Mouse (Mus musculus): ENCODE results near the gene Fhad1. TPM values are rescaled to one million over a fixed set of nuclear protein-coding genes. Genes with fewer than 3 reads are reported as not detected.

Fhad1 gene
- polyA plus RNA-seq, 1 experiment from 2014 or later, result 1.2 TPM

GRCm38 (mm10) chr4:141992530-141993204, 22.2 kb downstream of the Fhad1 start:
- Histone ChIP-seq H3K27me3 (replicated peaks; ENCODE audit: control insufficient read depth, insufficient read depth, low read length) (no peaks in the 10 kb centered on the region), H3K9ac (ENCODE audit: low read depth, low read length) (no peak overlapping the region), H3K4me2 (replicated peaks; ENCODE audit: low read depth) (no peak overlapping the region), H3K27ac (ENCODE audit: low read depth, low read length) (no peak overlapping the region), H3K9me3 (ENCODE audit: control insufficient read depth) (no peaks in the 10 kb centered on the region), H3K36me3 (ENCODE audit: control insufficient read depth, insufficient read depth) (no peaks in the 10 kb centered on the region), H3K4me1 (replicated peaks; ENCODE audit: control insufficient read depth, insufficient read depth, low read length) (no peaks in the 10 kb centered on the region), H3K4me3 (ENCODE audit: low read depth, low read length) (no peak overlapping the region)
- 51% methylated on average over 14 of the region's 14 CpGs for WGBS
- peak; percentile 55 for ATAC-seq
- TF ChIP-seq CTCF (IDR thresholded peaks at IDR 0.05; ENCODE audit: low read depth), result no peak

- no peak overlapping the region for H3K4me3 ChIP-seq (ENCODE audit: low read depth, low read length)
- H3K27ac ChIP-seq (ENCODE audit: low read depth, low read length), result no peak overlapping the region
- H3K9ac ChIP-seq (ENCODE audit: low read depth, low read length), result no peak overlapping the region
- H3K9me3 ChIP-seq (ENCODE audit: control insufficient read depth), result no peaks in the 10 kb centered on the region
- H3K27me3 ChIP-seq (replicated peaks; ENCODE audit: control insufficient read depth, insufficient read depth, low read length), result no peaks in the 10 kb centered on the region
- ATAC-seq, result no peak
- no peak for TF ChIP-seq CTCF (IDR thresholded peaks at IDR 0.05; ENCODE audit: low read depth)
- no peaks in the 10 kb centered on the region for H3K4me1 ChIP-seq (replicated peaks; ENCODE audit: control insufficient read depth, insufficient read depth, low read length)
- no peak overlapping the region for H3K4me2 ChIP-seq (replicated peaks; ENCODE audit: low read depth)
- H3K36me3 ChIP-seq (ENCODE audit: control insufficient read depth, insufficient read depth), result no peaks in the 10 kb centered on the region
- WGBS, result 84% methylated on average over 1 of the region's 1 CpGs
Observed at GRCm38 (mm10) chr4:141988178-141988577, 26.7 kb downstream of the Fhad1 start.

- no peaks in the 10 kb centered on the region for H3K27me3 ChIP-seq (replicated peaks; ENCODE audit: control insufficient read depth, insufficient read depth, low read length)
- no peak for ATAC-seq
- 68% methylated on average over 3 of the region's 3 CpGs for WGBS
- H3K4me2 ChIP-seq (replicated peaks; ENCODE audit: low read depth), result no peak overlapping the region
- H3K36me3 ChIP-seq (ENCODE audit: control insufficient read depth, insufficient read depth), result no peaks in the 10 kb centered on the region
- no peak overlapping the region for H3K4me3 ChIP-seq (ENCODE audit: low read depth, low read length)
- H3K4me1 ChIP-seq (replicated peaks; ENCODE audit: control insufficient read depth, insufficient read depth, low read length), result no peaks in the 10 kb centered on the region; the same call in 1 of the 2 replicates
- H3K9me3 ChIP-seq (ENCODE audit: control insufficient read depth), result no peaks in the 10 kb centered on the region
- peak; percentile 50 for TF ChIP-seq CTCF (IDR thresholded peaks at IDR 0.05; ENCODE audit: low read depth)
- H3K9ac ChIP-seq (ENCODE audit: low read depth, low read length), result no peak overlapping the region
- H3K27ac ChIP-seq (ENCODE audit: low read depth, low read length), result no peak overlapping the region
Observed at GRCm38 (mm10) chr4:141983689-141984088, 31.2 kb downstream of the Fhad1 start.

GRCm38 (mm10) chr4:141981475-141981874, 33.4 kb downstream of the Fhad1 start:
- TF ChIP-seq CTCF (IDR thresholded peaks at IDR 0.05; ENCODE audit: low read depth), result no peak
- 0 out of 2 replicates have a peak, but pooled peaks have one; percentile 32 for ATAC-seq
- Histone ChIP-seq H3K4me3 (ENCODE audit: low read depth, low read length) (no peak overlapping the region), H3K36me3 (ENCODE audit: control insufficient read depth, insufficient read depth) (no peaks in the 10 kb centered on the region), H3K4me1 (replicated peaks; ENCODE audit: control insufficient read depth, insufficient read depth, low read length) (no peaks in the 10 kb centered on the region; the same call in 1 of the 2 replicates), H3K27ac (ENCODE audit: low read depth, low read length) (no peak overlapping the region), H3K9ac (ENCODE audit: low read depth, low read length) (no peak overlapping the region), H3K27me3 (replicated peaks; ENCODE audit: control insufficient read depth, insufficient read depth, low read length) (no peaks in the 10 kb centered on the region), H3K9me3 (ENCODE audit: control insufficient read depth) (no peaks in the 10 kb centered on the region), H3K4me2 (replicated peaks; ENCODE audit: low read depth) (no peak overlapping the region)
- 54% methylated on average over 3 of the region's 3 CpGs for WGBS

DNA sequence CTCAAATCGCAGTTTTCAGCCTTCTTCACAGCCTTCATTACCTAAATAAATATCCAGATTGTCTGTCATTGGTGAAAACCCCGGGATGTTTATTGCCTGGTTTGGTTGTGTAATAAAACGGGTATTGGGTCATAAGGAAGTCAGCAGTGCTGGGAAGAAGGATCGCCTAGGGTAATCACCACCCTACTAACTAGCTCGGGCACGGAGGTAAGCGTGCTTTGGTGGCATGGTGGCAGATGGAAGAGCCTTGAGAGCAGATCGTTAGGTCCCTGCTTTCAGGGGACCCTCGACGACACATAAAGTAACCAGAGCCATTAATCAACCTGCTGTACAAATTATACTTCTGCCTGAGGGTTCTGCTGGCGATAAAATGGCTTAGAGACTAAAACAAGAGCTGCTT, 36.3 kb downstream of the Fhad1 start:
- H3K9ac ChIP-seq (ENCODE audit: low read depth, low read length), result no peak overlapping the region
- 0 out of 2 replicates have a peak overlapping the region, but pooled peaks have one; percentile 1 for H3K4me2 ChIP-seq (replicated peaks; ENCODE audit: low read depth)
- H3K36me3 ChIP-seq (ENCODE audit: control insufficient read depth, insufficient read depth), result no peaks in the 10 kb centered on the region
- TF ChIP-seq CTCF (IDR thresholded peaks at IDR 0.05; ENCODE audit: low read depth), result no peak
- no peak overlapping the region for H3K4me3 ChIP-seq (ENCODE audit: low read depth, low read length)
- H3K27me3 ChIP-seq (replicated peaks; ENCODE audit: control insufficient read depth, insufficient read depth, low read length), result no peaks in the 10 kb centered on the region
- no peak overlapping the region for H3K27ac ChIP-seq (ENCODE audit: low read depth, low read length)
- H3K9me3 ChIP-seq (ENCODE audit: control insufficient read depth), result no peaks in the 10 kb centered on the region
- no peaks in the 10 kb centered on the region; the same call in 1 of the 2 replicates for H3K4me1 ChIP-seq (replicated peaks; ENCODE audit: control insufficient read depth, insufficient read depth, low read length)
- ATAC-seq, result peak; percentile 70
- 27% methylated on average over 11 of the region's 11 CpGs for WGBS

GRCm38 (mm10) chr4:141977346-141977745, 37.5 kb downstream of the Fhad1 start:
- H3K4me2 ChIP-seq (replicated peaks; ENCODE audit: low read depth), result no peak overlapping the region
- H3K9me3 ChIP-seq (ENCODE audit: control insufficient read depth), result no peaks in the 10 kb centered on the region
- H3K9ac ChIP-seq (ENCODE audit: low read depth, low read length), result no peak overlapping the region
- no peak for ATAC-seq
- no peaks in the 10 kb centered on the region for H3K27me3 ChIP-seq (replicated peaks; ENCODE audit: control insufficient read depth, insufficient read depth, low read length)
- H3K4me1 ChIP-seq (replicated peaks; ENCODE audit: control insufficient read depth, insufficient read depth, low read length), result no peaks in the 10 kb centered on the region; the same call in 1 of the 2 replicates
- no peak overlapping the region for H3K27ac ChIP-seq (ENCODE audit: low read depth, low read length)
- no peak overlapping the region for H3K4me3 ChIP-seq (ENCODE audit: low read depth, low read length)
- WGBS, result 39% methylated on average over 9 of the region's 9 CpGs
- no peak for TF ChIP-seq CTCF (IDR thresholded peaks at IDR 0.05; ENCODE audit: low read depth)
- H3K36me3 ChIP-seq (ENCODE audit: control insufficient read depth, insufficient read depth), result no peaks in the 10 kb centered on the region

All from intestine, postnatal 0 days (tissue).